Mouse (Mus musculus) cerebellum, adult 11 months (tissue): Measurements from ENCODE around the gene Cab39l.
A peak's percentile ranks its signal among the peaks of the same experiment; 100 is the strongest.
"Not testable (repeated sequence)": the region's sequence is repeated elsewhere in the genome, so short reads cannot be mapped to it uniquely, and the experiment has no call there.

Experiments used
- DNase-seq: peaks from one replicate; pipeline ENCODE4 v3.0.0; 2022

Cab39l gene

DNA sequence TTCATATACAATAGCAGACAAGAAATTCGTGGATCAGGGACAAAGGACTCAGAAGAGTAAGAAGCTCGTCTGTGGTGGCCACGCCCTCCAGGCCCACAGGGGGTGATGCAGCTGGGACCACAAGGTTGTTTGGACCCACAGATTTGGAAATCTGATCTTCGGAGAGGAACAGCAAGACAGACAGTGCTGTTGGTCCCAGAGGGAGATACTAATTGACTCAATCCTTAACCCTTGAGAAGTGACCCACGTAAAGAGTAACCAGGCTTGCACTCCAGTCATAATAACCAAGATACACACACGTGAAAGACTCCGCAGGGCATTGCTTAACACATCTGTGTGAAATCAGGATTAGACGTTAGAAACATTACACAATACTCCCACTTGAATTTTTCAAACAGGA, 151.1 kb downstream of the Cab39l start:
- no peak for DNase-seq

DNA sequence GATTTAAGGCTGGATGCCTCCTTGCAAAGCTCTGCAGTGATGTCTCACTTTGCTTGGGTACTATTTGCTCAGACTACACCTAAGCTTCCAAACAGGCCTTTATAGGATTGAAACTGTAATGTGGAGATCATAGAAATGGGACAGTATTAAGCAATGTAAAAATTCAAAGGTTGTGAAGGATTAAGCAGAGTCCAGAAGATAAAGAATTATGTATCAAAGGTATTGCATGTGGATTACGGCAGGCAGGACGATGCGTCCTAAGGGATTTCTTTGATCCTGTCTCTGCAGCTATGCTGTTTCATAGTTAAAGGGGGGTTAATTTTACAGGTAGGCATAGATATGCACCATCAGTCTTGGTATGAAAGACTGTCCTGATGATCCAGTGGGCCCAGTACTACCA, 151.8 kb downstream of the Cab39l start:
- DNase-seq, result no peak

DNA sequence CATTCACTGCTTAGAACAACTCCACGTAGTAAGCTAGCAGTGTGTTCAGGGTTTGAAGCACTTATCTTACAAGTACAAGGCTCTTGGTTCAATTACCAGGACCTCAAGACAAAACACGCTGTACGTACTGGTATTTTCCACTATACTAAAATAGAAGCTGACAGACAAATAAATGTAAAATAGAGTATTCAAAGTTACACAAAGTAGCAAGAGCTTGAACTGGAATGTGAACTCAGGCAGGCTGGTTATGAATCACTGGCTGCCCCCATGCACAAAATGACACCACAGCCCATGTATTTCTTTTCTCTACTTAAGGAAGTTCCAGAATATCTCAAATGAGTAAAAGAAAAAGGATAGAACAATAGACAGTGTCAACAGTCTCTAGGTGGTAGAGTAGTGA, 154.2 kb downstream of the Cab39l start:
- no peak for DNase-seq

DNA sequence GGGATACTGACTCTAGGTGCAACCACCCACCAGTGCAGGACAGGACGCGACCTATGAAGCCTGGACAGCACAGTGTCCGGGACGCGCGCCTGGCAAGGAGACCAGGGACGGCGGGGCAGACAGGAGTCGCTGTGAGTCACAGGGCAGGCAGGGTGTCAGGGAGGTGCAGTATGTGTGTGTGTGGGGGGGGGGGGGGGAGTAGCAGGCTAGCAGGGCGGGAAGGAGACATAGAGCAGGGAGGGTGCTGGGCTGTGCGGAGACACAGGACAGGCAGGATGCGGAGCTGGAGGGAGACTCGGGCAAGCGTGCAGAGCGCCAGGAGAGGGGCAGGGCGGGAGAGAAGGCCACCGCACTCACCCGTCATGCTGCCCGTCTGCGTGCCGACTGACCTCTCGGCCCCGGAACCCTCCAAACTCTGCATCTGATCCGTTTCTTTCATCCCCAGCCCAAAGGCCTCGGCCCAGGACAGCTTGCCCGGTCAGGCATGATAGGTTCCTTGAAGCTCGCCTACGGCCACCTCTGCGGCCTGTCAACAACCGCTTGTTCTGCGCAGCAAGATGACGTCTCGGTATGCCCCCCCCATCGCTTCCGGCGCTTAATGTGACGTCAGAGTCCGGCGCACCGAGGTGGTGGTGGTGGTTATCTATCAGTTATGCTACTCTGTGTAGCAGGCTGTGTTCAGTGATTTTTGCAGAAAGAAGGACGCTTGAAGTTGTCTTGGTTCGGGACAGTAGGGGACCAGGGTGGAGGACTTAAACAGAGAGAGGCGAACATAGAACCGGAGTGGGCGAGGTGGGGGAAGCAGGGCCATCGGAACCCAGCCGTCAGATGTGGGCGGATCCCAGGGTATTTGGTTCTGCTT, 156.9 kb downstream of the Cab39l start, which contains the start of gene Cdadc1:
Gene Cdadc1, minus strand, starts transcription at position 562 of the 862 bp plus-strand sequence.
- DNase-seq, result peak; percentile 94

DNA sequence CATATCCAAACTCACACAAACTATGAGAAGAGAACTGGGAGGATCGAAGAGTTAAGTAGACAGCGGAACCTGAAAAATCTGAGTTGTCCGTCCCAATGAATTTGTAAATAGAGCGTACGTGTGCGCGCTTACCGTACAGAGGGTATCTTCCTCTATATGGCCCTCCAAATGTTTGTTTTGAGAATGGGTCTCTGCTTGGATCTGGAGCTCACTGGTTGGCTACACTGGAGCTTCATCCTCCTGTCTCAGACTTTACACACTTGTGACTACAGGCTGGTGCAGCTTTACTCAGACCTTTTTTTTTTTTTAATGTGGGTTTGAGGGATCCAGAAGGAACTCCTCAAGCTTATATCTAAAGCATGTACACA, 157.5 kb downstream of the Cab39l start:
- no peak for DNase-seq

DNA sequence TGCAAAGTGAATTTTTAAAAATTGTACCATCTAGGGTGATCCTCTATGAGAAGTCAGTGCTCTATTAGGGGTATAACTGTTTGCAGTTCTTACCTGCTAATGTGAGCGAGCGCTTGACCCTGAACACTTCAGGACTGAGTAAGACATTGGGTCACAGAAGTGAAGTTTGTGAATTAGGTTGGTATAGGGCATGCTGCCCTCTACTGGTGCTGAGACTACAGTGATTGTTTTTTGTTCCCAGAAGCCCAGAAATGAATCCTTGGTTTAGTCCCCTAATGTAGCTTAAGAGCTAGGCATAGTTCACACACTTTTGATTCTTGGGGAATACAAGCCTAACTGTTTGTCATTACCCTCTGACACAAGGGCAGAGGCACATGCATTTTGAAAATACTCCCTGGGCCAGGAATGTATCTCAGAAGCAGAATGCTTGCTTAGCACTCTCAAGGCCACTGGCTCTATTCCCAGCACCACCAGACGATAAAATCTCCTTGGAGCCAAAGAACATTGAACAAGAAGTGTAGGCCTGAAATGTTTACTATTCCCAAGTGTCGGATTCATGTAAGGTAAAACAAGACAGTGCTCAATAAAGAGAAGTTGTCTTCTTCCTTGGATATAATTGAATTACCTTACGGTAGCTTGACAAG, 163.4 kb downstream of the Cab39l start:
- DNase-seq, result no peak

GRCm38 (mm10) chr14:59605671-59606353, 165.0 kb downstream of the Cab39l start:
- peak; percentile 42 for DNase-seq

GRCm38 (mm10) chr14:59607021-59607420, 166.2 kb downstream of the Cab39l start:
- no peak for DNase-seq

- peak; percentile 22 for DNase-seq
Measured at GRCm38 (mm10) chr14:59612920-59613625, 172.3 kb downstream of the Cab39l start.

- DNase-seq, result not testable (repeated sequence)
Measured at GRCm38 (mm10) chr14:59614149-59614548, 173.4 kb downstream of the Cab39l start.

- no peak for DNase-seq
Measured at GRCm38 (mm10) chr14:59616802-59617201, 176.0 kb downstream of the Cab39l start.

DNA sequence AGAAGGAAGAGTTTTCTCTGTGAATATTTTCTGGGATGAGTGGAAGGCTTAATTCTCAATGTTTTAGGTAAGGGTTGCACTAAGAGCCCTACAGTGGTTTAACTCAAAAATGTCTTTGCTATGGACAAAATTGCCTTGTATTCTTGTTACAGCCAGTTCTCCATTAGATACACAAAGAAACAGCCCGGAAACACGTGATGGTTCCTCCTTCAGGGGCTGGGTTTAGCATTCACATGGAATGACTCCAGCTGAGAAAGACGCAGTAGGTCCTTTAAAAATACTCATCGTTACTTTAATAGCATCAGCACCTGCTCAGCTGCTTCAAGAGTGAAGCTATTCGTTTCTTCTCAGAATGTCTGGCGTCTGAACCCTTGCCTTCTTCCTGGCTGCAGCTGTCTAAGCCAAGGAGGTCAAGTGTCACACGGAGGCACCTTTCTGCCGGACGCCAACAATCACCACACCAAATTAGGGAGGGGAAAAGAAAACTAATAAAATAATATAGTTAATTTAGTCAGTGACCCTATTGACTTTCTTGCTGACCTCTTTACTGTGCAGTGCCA, 183.6 kb downstream of the Cab39l start:
- DNase-seq, result no peak

DNA sequence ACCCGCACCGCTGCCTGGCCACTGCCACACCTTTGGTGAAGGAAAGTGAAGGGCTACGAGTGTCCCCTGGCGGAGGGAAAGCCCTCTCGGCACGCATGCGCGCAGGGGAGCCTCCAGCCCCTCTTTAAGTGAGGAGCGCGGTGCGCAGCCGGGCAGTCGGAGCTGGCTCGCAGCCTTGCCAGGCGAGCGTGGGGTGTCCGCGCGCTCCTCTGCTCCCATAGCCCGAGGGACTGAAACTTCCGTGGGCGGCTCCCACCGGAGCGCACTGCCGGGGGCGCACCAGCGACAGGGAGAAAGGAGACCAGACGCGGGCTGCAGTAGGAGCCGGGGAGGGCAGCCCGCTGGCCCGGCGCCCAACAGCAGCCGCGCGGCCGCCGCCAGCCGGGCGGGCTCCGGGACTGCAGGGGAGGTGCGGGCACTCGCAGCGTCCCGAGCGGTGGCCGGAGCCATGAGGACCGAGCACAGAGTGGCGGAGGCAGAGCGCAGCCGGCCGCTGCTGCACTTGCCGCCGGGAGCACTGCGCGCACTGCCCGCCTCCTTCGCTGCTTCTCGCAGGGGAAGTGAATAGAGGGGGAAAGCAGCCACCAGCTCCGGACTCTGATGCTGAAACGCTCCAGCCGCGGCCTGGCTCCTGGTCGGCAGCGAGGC, 184.5 kb downstream of the Cab39l start, which contains the start of gene Shisa2:
Gene Shisa2, plus strand, starts transcription at position 151 of the 648 bp plus-strand sequence.
- no peak for DNase-seq

GRCm38 (mm10) chr14:59625806-59626364, 185.1 kb downstream of the Cab39l start:
- no peak for DNase-seq

GRCm38 (mm10) chr14:59626711-59627110, 185.9 kb downstream of the Cab39l start:
- no peak for DNase-seq

DNA sequence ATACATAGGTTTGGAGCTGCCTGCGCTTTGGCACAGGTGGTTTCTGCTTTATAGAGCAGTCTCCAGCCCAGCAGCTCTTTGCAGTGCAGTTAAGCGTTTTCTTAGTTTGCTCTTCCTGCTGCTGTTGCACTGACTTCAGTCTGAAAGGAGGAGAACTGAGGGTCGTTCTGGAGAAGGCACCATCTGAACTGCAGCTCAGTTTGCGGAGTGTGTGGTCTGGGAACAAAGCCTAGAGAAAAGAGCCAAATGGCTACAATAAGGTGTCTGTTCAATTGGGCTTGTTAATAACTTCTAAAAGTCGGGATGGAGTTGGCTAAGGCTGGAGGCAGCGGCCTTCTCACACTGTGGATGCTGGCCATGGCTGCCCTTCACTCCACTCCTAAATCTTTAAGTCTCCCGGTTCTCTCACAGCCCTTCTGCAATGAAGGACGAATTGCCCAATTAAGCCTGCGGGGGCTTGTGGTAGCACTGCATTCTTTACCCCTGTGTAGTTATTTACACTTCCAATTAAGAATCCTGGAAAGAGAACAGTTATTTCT, 186.4 kb downstream of the Cab39l start:
- DNase-seq, result no peak

GRCm38 (mm10) chr14:59627823-59628222, 187.1 kb downstream of the Cab39l start:
- DNase-seq, result no peak

DNA sequence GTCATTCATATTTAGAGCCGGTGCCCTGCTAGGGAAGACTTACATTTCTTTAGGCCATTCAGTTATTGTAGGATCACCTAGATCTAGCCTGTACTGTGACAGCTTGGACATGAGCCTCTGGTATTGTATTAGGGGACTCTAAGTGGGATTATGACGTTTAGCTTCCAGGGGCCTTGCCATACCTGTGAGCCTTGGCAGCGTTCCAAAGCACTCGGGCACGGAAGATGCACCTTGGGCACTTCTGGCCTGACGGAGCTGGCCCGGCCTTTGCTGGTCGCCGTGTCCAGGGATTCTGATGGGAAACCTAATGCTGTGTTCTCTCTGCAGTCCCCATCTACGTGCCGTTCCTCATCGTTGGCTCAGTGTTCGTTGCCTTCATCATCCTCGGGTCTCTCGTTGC, 188.5 kb downstream of the Cab39l start:
- no peak for DNase-seq

DNA sequence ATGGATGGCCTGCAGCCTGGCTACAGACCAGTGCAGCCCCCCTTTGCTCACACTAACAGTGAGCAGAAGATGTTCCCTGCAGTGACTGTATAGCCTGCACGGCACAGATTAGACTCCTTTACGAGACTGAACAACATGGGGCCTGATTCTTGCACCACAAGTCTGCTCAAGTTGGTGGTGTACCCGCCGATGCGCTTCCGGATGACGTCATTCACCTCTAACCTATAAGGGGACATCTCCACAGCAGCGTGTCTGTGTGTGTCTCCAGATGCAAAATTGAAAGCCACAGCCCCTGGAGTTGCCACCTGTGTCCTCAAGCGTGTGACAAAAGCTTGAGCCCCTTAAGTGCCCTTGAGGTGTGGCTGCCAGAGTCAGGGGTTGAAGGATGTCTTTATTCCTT, 189.3 kb downstream of the Cab39l start:
- DNase-seq, result no peak

- no peak for DNase-seq
Measured at GRCm38 (mm10) chr14:59632067-59632466, 191.3 kb downstream of the Cab39l start.

DNA sequence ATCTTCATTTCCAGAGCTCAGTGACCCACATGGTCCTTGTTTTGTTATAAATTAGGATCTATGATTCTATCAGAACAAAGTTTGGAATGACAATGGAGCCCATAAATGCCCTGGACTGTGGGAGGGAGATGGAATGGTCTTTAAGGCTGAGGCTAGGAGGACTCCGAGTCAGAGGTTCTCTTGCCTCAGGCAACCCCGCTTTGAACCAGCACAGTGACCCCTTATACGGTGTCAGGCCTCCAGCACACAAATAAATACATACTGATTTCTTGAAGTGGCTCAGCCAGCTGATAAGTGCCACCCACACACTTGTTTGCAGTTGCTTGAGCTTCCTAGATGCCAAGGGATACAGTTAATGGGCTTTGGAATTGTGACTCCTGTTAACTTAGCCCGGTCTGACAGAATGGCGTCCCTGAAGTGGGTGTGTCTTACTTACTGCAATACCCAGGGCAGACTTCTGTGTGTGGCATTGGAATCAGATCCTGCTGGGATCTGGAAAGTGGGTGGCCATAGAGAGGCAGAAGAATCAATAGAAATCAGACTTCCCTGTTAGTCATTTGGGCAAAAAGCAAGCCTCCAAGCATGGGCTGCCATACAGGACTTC, 192.6 kb downstream of the Cab39l start:
- no peak for DNase-seq
